Mouse (Mus musculus) adipocyte (in vitro differentiated cells): ENCODE measurements around the gene Adgrg1.

Source experiments
- DNase-seq: peaks from one replicate; pipeline ENCODE4 v3.0.0-alpha.2; 2016; ENCODE audit warnings: low spot score

Gene Adgrg1

DNA sequence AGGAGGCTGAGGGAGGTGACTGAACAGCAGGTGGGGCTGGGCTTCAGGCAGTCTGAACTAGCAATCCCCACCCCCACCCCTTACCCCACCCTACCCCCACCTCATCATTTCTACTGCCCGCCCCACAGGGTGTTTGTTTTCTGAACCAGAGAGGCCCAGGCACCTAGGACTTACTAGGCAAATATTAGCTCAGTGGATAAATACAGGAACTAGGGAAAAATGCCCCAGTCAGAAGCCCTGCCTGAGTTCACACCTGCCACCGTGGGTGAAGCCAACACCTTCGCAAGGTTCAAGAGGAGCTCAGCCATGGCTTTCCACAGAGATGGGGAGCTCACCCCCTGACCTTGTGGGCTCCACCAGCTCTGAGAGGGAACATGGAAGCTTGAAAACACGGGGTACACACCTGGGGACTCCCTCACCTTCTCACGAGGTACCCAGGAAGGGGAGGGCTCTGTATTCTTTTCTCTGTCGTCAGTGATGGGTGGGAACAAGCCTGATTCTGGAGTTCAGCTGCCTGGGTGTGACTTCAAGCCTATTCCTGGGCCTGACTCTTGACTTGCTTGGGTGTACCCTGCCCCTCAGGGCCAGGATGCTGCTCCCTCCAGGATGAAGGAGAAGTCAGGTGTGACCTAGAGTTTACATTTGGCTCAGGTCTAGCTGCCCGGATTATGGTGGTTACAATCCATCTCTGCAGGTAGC, at the start of gene Adgrg1:
Adgrg1 (plus strand) TSS at position 285 of the 699 bp plus-strand sequence.
- DNase-seq, result no peak

DNA sequence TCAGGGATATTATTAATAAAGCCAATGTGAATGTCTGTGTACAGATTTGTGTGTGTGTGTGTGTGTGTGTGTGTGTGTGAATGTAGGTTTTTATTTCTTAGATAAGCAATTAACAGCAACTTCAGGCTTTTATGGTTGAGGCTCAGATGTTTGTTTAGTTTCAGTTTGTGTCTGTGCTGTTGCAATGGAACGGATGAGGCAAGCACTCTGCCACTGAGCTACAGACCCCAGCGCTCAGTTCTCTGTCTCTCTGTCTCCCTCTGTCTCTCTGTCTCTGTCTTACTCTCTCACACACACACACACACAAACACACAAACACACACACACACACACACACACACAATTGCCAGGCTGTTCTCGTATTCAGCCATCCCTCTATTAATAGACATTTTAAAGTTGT, 46.3 kb upstream of the Adgrg1 start:
- no peak for DNase-seq

DNA sequence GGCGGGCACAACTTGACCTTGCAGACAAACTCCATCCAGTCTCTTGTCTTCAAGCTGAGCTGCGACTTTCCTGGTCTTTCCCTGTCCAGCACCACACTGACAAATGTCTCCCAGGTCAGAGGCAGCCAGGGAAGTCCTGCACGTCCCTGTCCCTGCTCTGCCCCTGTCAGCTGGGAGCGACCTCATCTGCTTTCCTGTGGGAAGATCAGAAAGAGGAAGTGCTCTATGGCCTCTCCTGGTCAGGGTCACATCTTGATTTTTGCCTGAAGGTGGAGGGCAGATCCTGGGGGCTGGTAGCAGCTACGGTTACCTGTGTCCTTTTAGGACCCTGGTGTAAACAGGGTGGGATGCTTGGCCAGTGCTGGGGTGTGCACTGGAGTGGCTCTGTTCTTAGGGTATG, 40.6 kb upstream of the Adgrg1 start:
- DNase-seq, result no peak

DNA sequence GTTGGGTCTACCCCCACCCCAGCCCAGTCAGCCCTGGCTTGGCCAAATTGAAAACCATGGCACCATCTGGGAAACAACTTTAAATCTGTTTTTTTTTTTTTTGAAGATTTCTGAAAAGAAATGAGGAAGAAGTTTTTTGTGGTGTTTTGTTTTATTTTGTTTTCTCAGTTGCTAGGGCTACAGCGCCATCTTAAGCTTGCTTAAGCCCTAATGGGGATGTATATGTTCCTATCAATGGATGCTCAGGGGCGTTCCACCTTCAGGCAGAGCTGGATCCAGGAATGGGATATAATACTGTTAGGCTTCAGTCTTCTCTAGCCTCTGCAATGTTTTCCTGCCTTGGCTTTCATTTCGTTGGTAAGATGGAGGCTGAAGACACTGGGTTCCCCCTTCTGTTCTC, 39.4 kb upstream of the Adgrg1 start:
- DNase-seq, result no peak

DNA sequence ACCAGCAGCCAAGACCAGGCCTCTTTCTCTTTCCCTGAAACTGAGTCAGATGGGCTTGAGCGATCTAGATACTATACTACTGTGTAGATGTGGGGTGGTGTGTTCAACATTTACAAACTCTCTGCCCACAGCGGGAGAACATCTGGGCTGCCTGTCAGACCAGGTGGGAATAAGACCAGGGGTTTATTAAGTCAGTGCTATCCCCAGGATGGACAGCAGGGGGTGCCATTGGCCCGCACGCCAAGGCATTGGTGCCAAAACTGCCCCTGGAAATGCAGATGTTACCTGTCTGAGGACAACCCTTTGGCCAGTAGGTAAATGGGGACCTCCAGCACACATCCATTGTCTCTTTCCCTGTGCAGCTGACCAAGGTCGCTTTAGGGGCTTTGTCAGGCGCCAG, 32.0 kb upstream of the Adgrg1 start:
- DNase-seq, result peak; percentile 39

DNA sequence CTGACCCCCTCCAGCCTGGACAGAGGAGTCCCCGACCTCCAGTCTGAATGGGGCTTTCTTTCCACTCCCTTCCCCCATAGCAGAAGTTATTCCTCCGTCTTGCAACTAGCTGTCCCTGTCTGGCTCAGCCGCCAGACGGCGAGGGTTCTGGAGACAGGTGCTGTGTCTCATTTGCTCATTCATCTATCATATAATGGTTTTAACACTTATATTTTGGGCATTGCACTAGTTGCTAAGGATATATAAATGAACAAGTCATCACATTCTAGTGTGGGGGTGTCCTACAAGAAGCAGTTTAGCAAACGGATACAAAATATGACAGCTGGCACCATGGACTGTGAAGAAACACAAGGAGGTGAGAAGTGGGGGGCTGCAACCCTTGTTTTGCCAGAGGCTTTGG, 29.4 kb upstream of the Adgrg1 start:
- DNase-seq, result no peak

DNA sequence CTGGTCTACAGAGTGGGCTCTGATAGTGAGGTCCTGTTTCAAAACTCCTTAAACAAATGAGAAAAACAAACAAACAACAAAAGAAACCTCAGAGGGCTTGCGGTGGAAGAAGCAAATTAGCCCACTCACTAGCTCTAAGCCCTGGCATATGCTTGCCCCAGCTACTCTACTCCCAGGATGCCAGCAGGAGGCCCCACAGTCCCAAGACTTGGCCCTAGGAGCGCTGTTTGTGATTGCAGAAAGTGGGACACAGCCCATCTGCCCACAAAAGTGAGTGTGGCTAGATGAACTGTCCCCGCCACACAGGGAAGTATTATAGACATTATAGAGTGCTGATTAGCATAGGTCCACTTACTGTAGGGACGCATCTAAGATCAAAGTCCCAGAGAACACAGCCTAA, 26.1 kb upstream of the Adgrg1 start:
- no peak for DNase-seq

DNA sequence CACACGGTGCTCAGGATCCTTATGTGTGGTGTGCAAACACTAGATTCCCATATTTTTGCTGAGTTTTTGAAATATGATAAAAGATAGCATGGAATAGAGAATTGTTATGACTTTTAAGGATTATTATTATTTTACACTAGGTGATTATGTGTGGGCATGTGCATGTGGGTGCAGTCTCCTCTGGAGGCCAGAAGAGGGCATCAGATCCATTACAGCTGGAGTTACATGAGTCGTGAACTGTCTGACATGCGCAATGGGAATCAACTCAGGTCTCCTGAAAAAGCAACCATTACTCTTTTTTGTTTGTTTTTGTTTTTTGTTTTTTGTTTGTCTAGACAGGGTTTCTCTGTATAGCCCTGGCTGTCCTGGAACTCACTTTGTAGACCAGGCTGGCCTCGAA, 25.5 kb upstream of the Adgrg1 start:
- DNase-seq, result no peak

DNA sequence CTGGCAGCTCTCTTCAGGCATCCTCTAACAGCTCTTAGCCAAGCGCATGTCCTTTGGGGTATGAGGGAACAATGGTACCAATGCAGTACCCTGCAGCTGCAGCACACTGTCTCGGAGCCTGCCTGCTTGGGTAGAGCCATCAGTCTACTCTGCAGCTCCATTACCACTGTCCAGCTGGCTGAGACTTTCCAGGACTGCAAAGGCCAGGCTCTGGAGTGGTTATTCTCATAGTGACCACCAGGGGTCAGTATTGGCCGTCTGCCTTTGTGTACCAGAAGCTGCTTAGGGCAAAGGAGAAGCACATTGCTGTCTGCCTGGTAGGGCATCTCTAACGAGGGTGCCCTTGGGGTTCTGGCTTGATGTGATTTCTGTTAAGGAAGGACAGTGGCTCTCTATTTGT, 24.5 kb upstream of the Adgrg1 start:
- peak; percentile 87 for DNase-seq

DNA sequence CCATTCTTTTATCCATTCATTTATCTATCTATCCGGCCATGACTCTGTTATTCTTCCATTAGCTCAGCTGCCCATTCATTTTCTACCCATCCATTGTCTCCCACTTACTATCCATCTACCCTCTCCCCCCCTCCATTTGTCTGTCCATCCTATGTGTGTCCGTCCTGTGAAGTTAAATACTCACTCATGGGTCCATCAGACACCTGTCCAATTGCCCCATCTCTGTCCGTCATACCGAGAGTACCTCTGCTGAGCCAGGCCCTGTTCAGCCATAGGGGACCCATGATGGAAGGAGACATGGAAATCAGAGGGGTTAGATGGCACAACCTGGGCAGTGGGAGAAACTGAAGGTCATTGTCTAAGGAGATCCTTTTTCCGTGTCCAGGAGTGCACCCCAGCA, 24.1 kb upstream of the Adgrg1 start:
- DNase-seq, result no peak

DNA sequence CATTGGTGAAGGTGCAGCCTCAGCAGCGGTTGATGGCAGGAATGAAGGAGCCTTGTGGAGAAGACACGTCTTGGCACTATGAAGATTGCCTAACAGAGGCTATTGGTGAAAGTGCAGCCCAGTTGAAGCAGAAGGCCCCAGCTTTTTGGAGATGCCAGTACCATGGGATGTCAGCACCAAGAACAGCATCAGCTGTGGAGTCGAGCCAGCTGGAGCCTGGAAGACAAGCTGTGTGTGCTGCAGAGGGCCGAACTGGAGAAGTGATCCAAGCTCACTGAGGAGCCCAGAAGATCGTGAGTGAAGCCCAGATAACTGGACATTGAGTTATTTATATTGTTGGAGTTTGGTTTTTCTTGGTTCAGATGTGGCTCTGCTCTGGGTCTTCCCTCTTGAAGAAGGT, 22.5 kb upstream of the Adgrg1 start:
- DNase-seq, result peak; percentile 71

DNA sequence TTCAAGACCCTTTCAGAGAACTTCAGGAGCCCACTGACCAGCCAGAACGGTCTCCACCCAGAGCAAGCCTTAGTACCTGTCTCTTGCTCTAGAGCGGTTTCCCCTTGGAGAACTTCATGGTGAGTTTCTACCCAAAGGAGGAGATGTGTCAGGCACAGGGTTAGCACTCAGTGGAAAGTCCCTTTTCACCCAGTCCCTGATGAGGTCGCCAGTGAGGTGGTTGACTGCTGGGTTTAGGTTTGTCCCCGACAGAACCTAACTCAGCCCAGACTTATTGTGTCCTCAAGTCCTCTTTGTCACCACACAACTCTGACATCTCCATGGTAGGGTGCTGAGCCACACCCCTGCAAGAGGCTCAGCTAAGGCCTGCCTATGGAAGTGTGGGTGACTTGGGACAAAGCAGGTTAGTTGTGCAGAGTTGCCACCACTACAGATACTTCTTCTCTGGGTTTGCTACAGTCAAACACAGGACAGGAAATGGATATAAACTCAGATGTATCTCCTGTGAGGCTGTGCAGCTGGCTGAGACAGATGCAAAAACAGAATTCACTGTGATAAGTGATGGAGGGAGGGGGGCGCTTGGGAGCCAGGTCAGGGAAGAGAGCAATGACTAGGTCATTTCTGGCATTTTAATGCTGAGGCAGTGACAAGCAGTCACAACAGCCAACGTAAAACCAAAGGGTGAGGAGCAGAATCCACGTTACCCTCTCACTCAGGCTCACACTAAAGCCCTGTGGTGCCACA, 20.8 kb upstream of the Adgrg1 start:
- no peak for DNase-seq

DNA sequence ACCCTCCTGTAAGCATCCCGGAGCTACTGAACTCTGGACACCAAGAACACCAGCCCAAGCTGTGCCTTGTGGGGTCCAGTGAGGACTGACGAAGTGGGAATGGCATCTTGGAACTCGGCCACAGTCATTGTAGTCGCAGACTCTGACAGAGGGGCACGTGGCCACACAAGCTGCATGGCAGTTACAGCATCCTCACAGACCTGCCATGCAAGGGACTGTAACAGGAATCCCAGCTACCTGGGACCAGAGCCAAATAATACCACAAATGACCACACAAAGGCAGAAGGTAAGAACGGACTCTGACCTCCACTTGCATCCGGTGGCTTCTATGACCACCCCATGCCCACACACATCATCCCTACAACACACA, 20.2 kb upstream of the Adgrg1 start:
- DNase-seq, result no peak

DNA sequence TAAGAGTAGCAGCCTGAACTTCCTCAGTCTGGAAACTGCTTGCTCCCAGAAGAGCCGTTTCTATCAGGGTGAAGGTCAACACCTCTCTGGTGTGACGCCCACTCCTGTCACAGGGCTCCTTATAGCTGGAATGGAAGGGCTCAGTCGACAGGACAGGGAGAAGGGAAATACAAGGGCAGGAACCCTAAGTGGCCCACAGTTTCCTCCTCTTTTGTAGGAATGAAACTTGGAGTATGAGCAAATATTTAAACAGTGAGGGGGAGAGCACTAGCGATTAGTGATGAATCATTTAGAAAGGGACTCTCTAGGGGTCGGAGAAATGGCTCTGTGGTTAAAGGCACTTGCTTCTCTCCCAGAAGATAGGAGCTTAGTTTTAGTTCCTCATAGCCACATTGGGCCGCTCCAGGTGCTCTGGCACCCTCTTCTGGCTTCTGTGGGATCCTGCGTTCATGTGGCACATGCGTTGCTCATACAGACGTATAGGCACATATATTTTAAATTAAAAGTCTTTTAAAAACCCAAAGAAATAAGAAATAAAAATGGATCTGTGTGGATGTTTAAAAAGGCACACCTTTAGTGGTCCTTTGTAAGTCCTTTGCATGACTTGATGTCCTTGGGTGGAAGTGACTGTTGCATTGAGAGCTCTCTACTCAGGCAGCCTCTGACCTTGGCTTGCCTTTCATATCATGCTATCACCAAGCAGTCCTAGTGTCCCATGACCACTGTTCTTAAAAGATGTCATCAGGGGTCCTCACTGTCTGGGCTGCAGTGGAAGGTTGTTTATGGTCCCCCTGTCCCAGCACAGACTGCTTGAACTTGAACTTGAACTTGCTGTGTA, 19.4 kb upstream of the Adgrg1 start:
- DNase-seq, result no peak

DNA sequence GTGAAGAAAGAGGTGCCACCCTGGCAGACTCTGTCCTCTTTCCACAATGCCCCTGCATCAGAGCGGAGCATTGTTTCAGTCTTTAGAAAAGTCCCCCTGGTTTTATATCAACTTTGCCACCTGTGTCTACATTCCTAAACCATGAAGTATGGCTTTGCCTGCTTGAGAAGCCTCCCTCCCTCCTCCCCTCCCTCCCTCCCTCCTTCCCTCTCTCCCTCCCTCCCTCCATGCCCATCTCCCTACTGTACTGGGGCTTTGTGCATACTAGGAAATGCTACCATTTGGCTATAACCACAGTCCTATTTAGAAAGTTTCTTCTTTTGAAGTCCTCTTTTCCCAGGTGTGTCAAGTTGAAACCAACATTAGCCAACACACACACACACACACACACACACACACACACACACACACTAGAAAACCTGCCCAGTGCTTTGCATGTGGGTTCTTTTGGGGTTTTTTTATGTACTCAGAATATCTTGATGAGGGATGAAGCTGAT, 18.4 kb upstream of the Adgrg1 start:
- DNase-seq, result no peak

DNA sequence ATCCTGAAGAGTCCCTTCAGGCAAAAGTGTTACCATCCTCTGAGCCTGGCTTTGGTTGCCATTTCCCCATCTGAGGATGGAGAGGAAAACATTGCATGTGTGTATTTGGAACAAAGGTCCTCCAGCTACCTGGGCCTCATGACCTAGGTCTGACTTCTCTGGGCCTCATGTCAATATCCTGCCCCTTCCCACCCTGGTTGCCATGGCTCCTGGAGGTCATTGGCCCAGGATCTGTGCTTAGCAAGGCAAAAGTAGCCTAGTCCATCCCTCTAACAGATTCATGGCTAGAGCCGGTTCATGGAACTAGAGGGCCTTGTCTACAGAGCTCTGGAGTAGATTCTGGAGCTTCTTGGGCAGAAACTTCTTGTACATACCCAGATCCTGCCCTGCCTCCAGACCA, 12.3 kb upstream of the Adgrg1 start:
- DNase-seq, result no peak

DNA sequence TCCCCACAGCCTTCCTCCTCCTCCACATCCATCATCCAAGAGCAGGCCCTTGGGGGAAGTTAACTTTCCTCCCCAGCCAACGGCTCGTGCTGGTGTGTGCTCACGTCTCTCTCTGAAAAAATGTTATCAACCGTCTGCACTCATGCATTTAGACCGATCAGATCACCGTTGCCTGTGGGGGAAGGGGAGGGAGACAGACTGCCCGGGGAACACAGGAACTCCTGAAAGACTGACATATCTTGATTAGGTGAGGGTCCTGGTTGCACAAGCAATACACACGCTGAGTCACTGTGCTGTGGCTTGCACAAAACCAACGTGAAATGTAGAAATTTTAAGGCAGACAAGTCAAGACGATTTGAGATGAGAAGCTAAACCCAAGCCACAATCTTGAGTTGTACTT, 9.7 kb upstream of the Adgrg1 start:
- no peak for DNase-seq

DNA sequence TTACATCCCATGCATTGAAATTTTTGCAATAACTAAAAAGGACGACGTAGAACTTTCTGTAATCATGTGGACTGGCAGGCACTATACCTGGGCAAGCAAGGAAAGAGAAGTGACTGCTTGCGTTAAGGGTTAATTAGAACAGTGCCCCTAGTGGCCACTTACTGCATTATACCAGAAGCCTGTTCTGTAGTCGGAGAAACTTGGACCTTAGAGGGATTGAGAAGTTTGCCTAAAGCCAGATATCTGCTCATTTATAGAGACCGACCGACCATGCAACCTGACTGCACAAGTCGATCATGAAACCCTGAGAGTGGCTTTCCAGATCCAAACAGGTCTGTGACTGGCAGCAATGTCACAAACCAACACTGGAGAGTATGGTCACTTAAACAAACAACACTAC, 8.0 kb upstream of the Adgrg1 start:
- DNase-seq, result peak; percentile 18

DNA sequence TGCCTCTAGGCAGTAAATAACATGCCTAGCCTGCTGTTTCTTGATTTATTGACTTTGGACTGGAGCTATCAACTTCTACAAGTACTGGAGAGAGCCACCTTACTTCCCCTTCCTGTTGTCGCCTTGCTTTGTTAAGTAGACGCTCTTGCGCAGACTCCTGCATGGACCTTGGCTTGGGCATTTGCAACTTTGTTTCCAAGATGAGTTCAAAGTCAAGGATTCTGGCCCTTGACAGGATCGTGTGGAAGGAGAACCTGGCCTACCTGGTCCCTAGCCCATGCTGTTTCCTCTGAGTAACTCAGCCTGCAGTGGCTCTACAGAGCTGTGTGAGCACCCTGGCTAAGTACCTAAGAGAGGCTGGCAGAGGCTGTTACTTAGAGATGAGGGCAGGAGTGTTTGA, 7.5 kb upstream of the Adgrg1 start:
- DNase-seq, result no peak

DNA sequence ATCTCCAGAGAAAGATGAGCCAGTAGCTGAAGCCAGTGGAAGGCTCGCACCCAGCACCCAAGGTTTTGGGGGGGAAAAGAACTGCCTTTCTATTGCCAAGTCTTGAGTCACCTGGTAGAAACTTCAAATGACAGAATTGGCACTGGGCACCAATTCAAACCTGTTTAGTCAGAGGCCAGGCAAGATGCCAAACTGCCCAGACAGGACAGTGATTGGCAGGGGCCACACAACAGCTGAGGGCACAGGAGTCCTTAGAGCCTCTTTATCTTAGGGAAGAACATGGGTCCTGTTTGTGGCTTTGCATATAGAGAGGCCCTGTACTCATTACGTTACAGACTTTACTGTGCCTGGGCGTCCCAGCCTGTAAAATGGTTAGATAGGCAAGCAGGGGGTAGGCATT, 7.0 kb upstream of the Adgrg1 start:
- no peak for DNase-seq

DNA sequence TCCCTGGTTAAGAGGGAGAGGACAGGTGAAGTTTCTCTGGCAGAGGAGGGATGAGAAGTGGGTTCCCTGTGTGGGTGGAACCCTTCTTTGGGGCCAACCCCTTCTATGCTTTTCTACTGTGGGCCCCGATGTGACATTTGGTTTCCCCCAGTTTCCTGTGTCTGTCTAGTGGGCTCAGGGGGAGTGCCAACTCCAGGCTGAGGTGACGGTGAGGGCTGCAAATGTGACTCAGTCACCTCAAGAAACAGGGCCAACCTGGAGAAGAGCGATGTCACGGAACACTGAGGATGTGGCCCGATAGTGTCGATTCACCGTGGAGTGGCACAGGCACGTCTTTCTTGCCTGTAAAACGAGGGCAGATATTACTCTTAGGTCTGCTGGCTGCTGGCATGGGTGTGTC, 1.3 kb upstream of the Adgrg1 start:
- DNase-seq, result no peak

DNA sequence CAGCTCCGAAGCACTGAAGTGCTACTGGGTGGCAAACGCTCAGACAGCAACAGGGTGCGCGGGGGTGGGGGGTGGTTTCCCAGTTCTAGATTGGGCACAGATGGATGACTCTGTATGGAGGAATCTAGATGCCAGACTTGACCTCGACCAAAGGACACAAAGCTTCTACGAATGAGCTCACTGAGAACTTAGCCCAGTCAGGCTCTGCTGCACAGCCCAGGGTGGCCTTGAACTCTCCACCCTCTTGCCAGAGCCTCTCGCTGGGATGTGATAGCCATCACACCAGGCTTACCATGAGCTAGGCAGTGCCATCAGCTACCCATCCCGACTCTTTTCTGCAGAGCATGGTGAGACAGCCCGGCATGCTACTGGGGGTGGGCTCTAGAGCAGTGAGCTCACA, 765 bp upstream of the Adgrg1 start:
- DNase-seq, result no peak
